ENCODE assay signal across 29 mouse cellular contexts in genomic region chr1:151660883-151661282, GRCm38 (mm10).
A peak's percentile ranks its signal among the peaks of the same experiment; 100 is the strongest.
DNase-seq lines count a peak whose midpoint lies in the region; ATAC-seq lines count a peak whose summit lies in the region.
"Had no signal": no experiment of that assay in that cellular context is flagged by ENCODE, and none has a peak within 500 bp of the region (broad histone marks: within the 10 kb centered on the region; RNA-seq: fewer than 3 reads in every experiment).

No protein-coding gene starts in this region.

- H3K9me3 ChIP-seq in heart, embryonic 11.5 days (replicated peaks; ENCODE audit: control insufficient read depth, low read length), result no peaks in the 10 kb centered on the region
- H3K9me3 ChIP-seq: forebrain, embryonic 13.5 days; megakaryocyte, embryonic 14.5 days; midbrain, embryonic 12.5 days; neural tube, embryonic 13.5 days; stomach, embryonic 15.5 days had no signal

- peak; percentile 85 for DNase-seq in heart, adult 11 months
- DNase-seq in R1 (ENCODE audit: low read depth, low spot score), result peak; percentile 27
- no peak for DNase-seq in right cerebral cortex, postnatal 25 days
- no peak for DNase-seq in heart, postnatal 4 days
- no peak for DNase-seq in adrenal gland, adult 2 months
- no peak for DNase-seq in cerebellum, postnatal 4 days (ENCODE audit: low spot score in 2 of 2)
- DNase-seq: adrenal gland, adult 8-10 months; cerebellum, adult 11-12 months; cerebellum, adult 9-11 months; gastrocnemius, postnatal 25 days; heart, postnatal 14 days; kidney, adult 9 months; kidney, postnatal 14 days; liver; lung, adult 2 months; lung, postnatal 10 days; retina, postnatal 1 day; right cerebral cortex, postnatal 14 days; thymus, postnatal 14 days had no signal

- H3K27ac ChIP-seq in heart, embryonic 11.5 days (ENCODE audit: low read depth, low read length), result no peak overlapping the region
- H3K27ac ChIP-seq: forebrain, embryonic 13.5 days; liver, embryonic 14.5 days; midbrain, embryonic 12.5 days; neural tube, embryonic 13.5 days; stomach, embryonic 15.5 days had no signal

- H3K4me1 ChIP-seq in heart, embryonic 11.5 days (ENCODE audit: control insufficient read depth, insufficient read depth, low read length), result peaks cover 8% of the 10 kb centered on the region
- H3K4me1 ChIP-seq: forebrain, embryonic 13.5 days; midbrain, embryonic 12.5 days; stomach, embryonic 15.5 days had no signal

- no peaks in the 10 kb centered on the region for H3K36me3 ChIP-seq in heart, embryonic 11.5 days (ENCODE audit: control insufficient read depth, insufficient read depth, low read length)
- H3K36me3 ChIP-seq: midbrain, embryonic 12.5 days; neural tube, embryonic 13.5 days; stomach, embryonic 15.5 days had no signal

- H3K9ac ChIP-seq in heart, embryonic 11.5 days (ENCODE audit: low read depth, low read length), result no peak overlapping the region
- H3K9ac ChIP-seq: forebrain, embryonic 13.5 days; liver, embryonic 14.5 days; midbrain, embryonic 12.5 days; neural tube, embryonic 13.5 days; stomach, embryonic 15.5 days had no signal

- H3K4me3 ChIP-seq in heart, embryonic 11.5 days (ENCODE audit: low read depth, low read length), result no peak overlapping the region
- H3K4me3 ChIP-seq: forebrain, embryonic 13.5 days; megakaryocyte, embryonic 14.5 days; midbrain, embryonic 12.5 days; neural tube, embryonic 13.5 days; stomach, embryonic 15.5 days had no signal

- WGBS in heart, embryonic 11.5 days (ENCODE audit: insufficient replicate concordance), result 88% methylated on average over 6 of the region's 6 CpGs

- no peak overlapping the region for H3K4me2 ChIP-seq in heart, embryonic 11.5 days
- H3K4me2 ChIP-seq: forebrain, embryonic 13.5 days; midbrain, embryonic 12.5 days; neural tube, embryonic 13.5 days; stomach, embryonic 15.5 days had no signal

- H3K27me3 ChIP-seq in heart, embryonic 11.5 days (ENCODE audit: control insufficient read depth, insufficient read depth, low read length), result no peaks in the 10 kb centered on the region
- H3K27me3 ChIP-seq: forebrain, embryonic 13.5 days; midbrain, embryonic 12.5 days; neural tube, embryonic 13.5 days; stomach, embryonic 15.5 days had no signal

- ATAC-seq in heart, embryonic 11.5 days (replicated peaks; ENCODE audit: insufficient number of reproducible peaks, low FRiP score, low TSS enrichment), result no peak
- ATAC-seq in inflammation-experienced regulatory T-cells, adult 6 months, result peak; percentile 42
- ATAC-seq: forebrain, embryonic 13.5 days; hindbrain, embryonic 16.5 days; intestine, embryonic 16.5 days had no signal

Comparison
In these comparisons a context has a peak if more than half of its experiments do, and no peak if none do; other contexts are left out.
1. DNase-seq: peak in heart, adult 11 months (single experiment) and R1 (single experiment); none in right cerebral cortex, postnatal 25 days (single experiment), heart, postnatal 4 days (single experiment), adrenal gland, adult 2 months (single experiment) and cerebellum, postnatal 4 days (0 of 2).